Mouse (Mus musculus): ENCODE results near the gene Gldc.

- TF ChIP-seq CTCF (IDR thresholded peaks at IDR 0.05), result no peak
- TF ChIP-seq EP300 (IDR thresholded peaks at IDR 0.05), result no peak
Observed at GRCm38 (mm10) chr19:30117241-30117640, 58.0 kb downstream of the Gldc start.

Measured in lung, postnatal 0 days (tissue).